Mouse (Mus musculus): ENCODE results near the gene Tmem178. TPM values are rescaled to one million over a fixed set of nuclear protein-coding genes. Genes with fewer than 3 reads are reported as not detected.

Tmem178 gene
- polyA plus RNA-seq, 1 experiment: 19.9 TPM

DNA sequence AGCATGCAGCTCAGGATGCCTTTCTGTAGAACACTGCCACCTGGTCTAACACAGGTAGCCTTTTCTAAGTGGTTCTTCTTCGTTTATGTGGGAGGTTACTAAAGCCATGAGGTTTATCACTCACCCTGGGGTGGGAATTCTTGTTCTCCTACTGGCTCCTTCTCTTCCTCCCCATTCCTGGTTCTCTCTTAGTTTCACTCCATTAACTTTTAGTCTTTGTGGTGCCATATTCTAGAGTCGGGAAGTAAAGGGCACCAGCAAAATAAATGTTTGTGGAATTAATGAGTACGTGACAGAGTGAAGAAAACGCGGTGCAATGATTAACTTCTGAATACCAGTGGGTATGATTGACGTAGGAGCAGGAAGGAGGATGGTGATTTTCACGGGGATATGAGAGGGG lies 28.5 kb downstream of the Tmem178 start:
- 32% methylated on average over 7 of the region's 7 CpGs for WGBS
- Histone ChIP-seq H3K4me3 (ENCODE audit: insufficient read depth, low read depth, low read length) (no peak overlapping the region), H3K4me1 (ENCODE audit: control insufficient read depth, insufficient read depth, low read length) (peaks cover 32% of the 10 kb centered on the region), H3K27ac (ENCODE audit: insufficient read depth, low read depth, low read length) (peak overlapping the region; percentile 89), H3K36me3 (ENCODE audit: control insufficient read depth, insufficient read depth, low read length) (no peaks in the 10 kb centered on the region), H3K27me3 (replicated peaks; ENCODE audit: control insufficient read depth, insufficient read depth, low read length) (no peaks in the 10 kb centered on the region)
- TF ChIP-seq CTCF (conservative IDR thresholded peaks at IDR 0.05; ENCODE audit: insufficient read depth, insufficient read length, low read depth, low read length) (no peak), POLR2A (IDR thresholded peaks at IDR 0.05; ENCODE audit: low read depth, low read length) (no peak)
- peak; percentile 66 for DNase-seq

DNA sequence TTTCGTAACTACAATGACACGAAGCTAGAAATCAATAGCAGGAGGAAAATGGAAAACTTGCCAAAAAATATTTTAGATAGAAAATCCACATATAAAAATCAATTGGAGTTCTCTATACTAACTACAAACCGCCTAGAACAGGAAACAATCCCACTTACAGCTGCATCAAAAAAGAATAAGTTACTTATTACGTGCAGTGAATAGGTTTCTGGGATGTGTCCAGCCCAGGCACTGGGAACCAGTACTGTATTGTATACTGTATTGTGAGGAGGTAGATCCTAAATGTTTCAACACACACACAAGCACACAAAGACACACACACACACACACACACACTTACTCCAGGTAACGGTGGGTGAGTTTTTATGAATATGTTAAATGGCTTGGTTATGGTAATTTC lies 32.8 kb downstream of the Tmem178 start:
- DNase-seq: peak; percentile 37
- peaks cover 12% of the 10 kb centered on the region; the same call in 1 of the 2 replicates for H3K4me1 ChIP-seq (ENCODE audit: control insufficient read depth, insufficient read depth, low read length)
- 57% methylated on average over 5 of the region's 5 CpGs for WGBS

DNA sequence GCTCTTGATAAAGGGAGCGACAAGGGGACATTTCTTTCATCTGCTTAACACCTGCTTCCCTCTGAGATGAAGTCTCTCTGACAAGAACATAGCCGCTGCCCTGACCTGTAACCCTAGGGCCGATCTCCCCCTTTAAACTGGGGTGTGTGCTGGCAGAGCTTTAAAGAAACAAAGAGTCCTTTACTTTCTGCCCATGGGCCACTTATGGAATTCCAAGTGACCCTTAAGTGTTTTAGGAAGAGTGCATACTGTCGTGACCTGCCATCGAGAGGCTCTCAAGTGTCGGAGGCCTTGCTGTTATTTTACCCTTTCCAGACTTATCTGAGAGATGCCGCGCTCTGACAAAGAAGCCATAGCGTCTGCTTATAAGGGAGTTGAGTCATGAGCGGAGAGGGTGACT lies 35.7 kb downstream of the Tmem178 start:
- no peaks in the 10 kb centered on the region for H3K27me3 ChIP-seq (replicated peaks; ENCODE audit: control insufficient read depth, insufficient read depth, low read length)
- H3K4me3 ChIP-seq (ENCODE audit: insufficient read depth, low read depth, low read length): no peak overlapping the region
- no peaks in the 10 kb centered on the region for H3K36me3 ChIP-seq (ENCODE audit: control insufficient read depth, insufficient read depth, low read length)
- DNase-seq: no peak
- 92% methylated on average over 10 of the region's 10 CpGs for WGBS
- no peak for TF ChIP-seq CTCF (conservative IDR thresholded peaks at IDR 0.05; ENCODE audit: insufficient read depth, insufficient read length, low read depth, low read length)
- TF ChIP-seq POLR2A (IDR thresholded peaks at IDR 0.05; ENCODE audit: low read depth, low read length): no peak
- peaks cover 3% of the 10 kb centered on the region; the same call in 1 of the 2 replicates for H3K4me1 ChIP-seq (ENCODE audit: control insufficient read depth, insufficient read depth, low read length)
- H3K27ac ChIP-seq (ENCODE audit: insufficient read depth, low read depth, low read length): no peak overlapping the region

More for the DNA sequence above, 32.8 kb downstream of the Tmem178 start:
- H3K27me3 ChIP-seq (replicated peaks; ENCODE audit: control insufficient read depth, insufficient read depth, low read length): no peaks in the 10 kb centered on the region
- no peaks in the 10 kb centered on the region for H3K36me3 ChIP-seq (ENCODE audit: control insufficient read depth, insufficient read depth, low read length)
- no peak for TF ChIP-seq POLR2A (IDR thresholded peaks at IDR 0.05; ENCODE audit: low read depth, low read length)
- TF ChIP-seq CTCF (conservative IDR thresholded peaks at IDR 0.05; ENCODE audit: insufficient read depth, insufficient read length, low read depth, low read length): no peak
- H3K4me3 ChIP-seq (ENCODE audit: insufficient read depth, low read depth, low read length): no peak overlapping the region
- H3K27ac ChIP-seq (ENCODE audit: insufficient read depth, low read depth, low read length): peak overlapping the region; percentile 92

DNA sequence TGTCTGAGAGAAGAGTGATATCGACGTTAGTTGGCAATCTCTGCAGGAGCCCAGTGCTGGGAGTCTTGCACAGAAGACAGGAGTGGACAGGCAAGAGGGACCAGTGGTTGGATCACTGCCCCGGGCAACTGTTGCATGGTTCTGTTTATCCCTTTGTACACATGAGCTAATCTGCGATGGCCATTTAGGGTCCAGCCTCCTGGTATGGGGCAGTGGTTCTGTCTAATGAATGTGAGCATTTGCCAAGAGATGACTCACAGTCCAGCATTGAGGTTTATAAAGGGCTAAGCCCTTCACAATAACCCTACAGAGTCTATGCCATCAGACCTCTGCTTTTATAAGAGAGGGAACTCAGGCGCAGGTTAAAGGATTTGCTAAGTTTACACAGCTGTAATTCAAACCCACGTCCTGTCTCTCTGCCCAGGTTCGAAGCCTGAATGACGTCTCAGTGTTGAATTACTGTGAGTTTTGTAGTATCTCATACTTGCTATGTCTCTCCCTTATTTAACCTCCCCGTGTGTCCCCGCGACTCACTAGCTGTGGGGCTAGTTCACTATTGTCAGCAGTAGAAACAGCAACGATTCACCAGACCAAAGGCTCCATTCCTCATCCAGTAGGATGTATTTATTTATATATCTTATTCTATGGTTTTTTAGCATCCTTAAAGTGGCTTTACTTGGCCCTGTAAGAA lies 37.4 kb downstream of the Tmem178 start:
- H3K4me1 ChIP-seq (ENCODE audit: control insufficient read depth, insufficient read depth, low read length): peaks cover under 1% of the 10 kb centered on the region; the same call in 1 of the 2 replicates
- DNase-seq: no peak
- H3K4me3 ChIP-seq (ENCODE audit: insufficient read depth, low read depth, low read length): no peak overlapping the region
- no peak overlapping the region for H3K27ac ChIP-seq (ENCODE audit: insufficient read depth, low read depth, low read length)
- whole genome bisulfite sequencing: 62% methylated on average over 12 of the region's 12 CpGs
- H3K27me3 ChIP-seq (replicated peaks; ENCODE audit: control insufficient read depth, insufficient read depth, low read length): no peaks in the 10 kb centered on the region
- no peaks in the 10 kb centered on the region for H3K36me3 ChIP-seq (ENCODE audit: control insufficient read depth, insufficient read depth, low read length)
- TF ChIP-seq POLR2A (IDR thresholded peaks at IDR 0.05; ENCODE audit: low read depth, low read length): no peak
- no peak for TF ChIP-seq CTCF (conservative IDR thresholded peaks at IDR 0.05; ENCODE audit: insufficient read depth, insufficient read length, low read depth, low read length)

DNA sequence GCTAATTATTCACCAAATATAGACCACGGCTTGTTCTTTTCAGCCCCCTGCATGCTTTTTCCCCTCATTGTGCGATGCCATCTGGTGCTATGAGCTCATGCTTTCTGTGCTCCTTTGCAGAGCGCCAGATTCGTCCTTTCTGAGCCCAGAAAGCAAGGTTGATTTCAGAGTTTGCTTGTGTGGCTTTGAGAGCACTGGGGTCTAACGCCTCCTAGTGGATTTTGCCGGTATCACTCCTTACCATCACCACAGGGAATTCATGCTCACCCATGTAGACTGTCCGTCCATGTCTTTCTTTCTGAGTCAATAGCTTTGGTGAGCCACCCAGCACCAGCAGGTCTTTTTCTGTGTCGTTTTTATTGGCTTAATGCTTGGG lies 38.0 kb downstream of the Tmem178 start:
- peak; percentile 81 for DNase-seq
- WGBS: 10% methylated on average over 8 of the region's 8 CpGs
- TF ChIP-seq CTCF (conservative IDR thresholded peaks at IDR 0.05; ENCODE audit: insufficient read depth, insufficient read length, low read depth, low read length) (peak; percentile 93), POLR2A (IDR thresholded peaks at IDR 0.05; ENCODE audit: low read depth, low read length) (no peak)
- no peak overlapping the region for H3K27ac ChIP-seq (ENCODE audit: insufficient read depth, low read depth, low read length)
- no peak overlapping the region for H3K4me3 ChIP-seq (ENCODE audit: insufficient read depth, low read depth, low read length)
- no peaks in the 10 kb centered on the region for H3K36me3 ChIP-seq (ENCODE audit: control insufficient read depth, insufficient read depth, low read length)
- H3K4me1 ChIP-seq (ENCODE audit: control insufficient read depth, insufficient read depth, low read length): no peaks in the 10 kb centered on the region; the same call in 1 of the 2 replicates
- H3K27me3 ChIP-seq (replicated peaks; ENCODE audit: control insufficient read depth, insufficient read depth, low read length): no peaks in the 10 kb centered on the region

DNA sequence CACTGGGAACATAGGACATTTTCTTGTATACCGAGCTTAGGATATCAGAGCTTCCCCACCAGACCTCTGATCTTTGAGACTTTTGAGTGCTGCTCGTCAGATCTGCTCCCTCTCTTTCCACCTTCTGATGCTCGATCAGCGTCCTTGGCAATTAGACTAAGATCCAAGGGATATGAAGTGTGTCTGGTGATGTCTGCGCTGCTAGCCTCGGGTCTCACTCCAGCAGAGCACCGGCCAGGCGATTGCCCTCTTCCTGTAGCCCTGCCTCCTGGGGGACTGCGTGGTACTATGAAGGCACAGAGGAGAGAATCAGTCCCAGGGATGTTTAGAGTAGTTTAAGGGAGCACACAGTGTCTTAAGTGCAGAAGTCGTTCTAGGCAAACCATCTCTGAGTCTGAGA lies 38.5 kb downstream of the Tmem178 start:
- H3K4me3 ChIP-seq (ENCODE audit: insufficient read depth, low read depth, low read length): no peak overlapping the region
- WGBS: 83% methylated on average over 10 of the region's 10 CpGs
- no peaks in the 10 kb centered on the region; the same call in 1 of the 2 replicates for H3K4me1 ChIP-seq (ENCODE audit: control insufficient read depth, insufficient read depth, low read length)
- TF ChIP-seq POLR2A (IDR thresholded peaks at IDR 0.05; ENCODE audit: low read depth, low read length) (no peak), CTCF (conservative IDR thresholded peaks at IDR 0.05; ENCODE audit: insufficient read depth, insufficient read length, low read depth, low read length) (no peak)
- H3K36me3 ChIP-seq (ENCODE audit: control insufficient read depth, insufficient read depth, low read length): no peaks in the 10 kb centered on the region
- no peak for DNase-seq
- no peaks in the 10 kb centered on the region for H3K27me3 ChIP-seq (replicated peaks; ENCODE audit: control insufficient read depth, insufficient read depth, low read length)
- no peak overlapping the region for H3K27ac ChIP-seq (ENCODE audit: insufficient read depth, low read depth, low read length)

DNA sequence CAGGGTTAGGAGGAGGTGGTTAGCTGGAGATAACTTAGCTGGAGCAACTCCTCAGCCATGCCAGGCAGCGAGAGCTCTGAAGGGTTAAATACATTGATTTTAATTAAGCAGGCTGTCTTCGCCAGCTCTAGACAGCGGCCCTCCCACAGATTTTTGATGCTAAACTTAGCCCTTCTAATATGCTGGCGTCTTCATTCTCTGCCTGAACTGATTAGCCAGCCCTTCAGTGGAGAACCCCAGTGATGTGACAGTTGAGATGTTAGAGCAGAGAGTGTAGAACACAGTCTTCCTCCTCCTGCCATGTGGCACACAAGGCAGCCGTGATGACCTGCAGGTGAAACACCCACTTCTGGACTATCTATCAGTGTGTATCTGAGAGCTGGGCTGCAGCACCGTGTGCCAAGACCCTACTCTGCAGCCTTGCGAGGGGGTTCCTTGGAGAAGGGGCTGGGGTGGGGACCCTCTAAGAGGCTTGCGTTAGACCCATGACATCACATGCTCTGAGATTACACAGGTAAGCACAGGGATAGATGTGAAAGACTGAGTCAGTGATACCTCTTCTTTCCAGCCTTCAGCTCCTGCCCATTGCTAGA lies 47.2 kb downstream of the Tmem178 start:
- H3K27ac ChIP-seq (ENCODE audit: insufficient read depth, low read depth, low read length): no peak overlapping the region
- 65% methylated on average over 8 of the region's 8 CpGs for WGBS
- H3K36me3 ChIP-seq (ENCODE audit: control insufficient read depth, insufficient read depth, low read length): no peaks in the 10 kb centered on the region
- no peaks in the 10 kb centered on the region for H3K4me1 ChIP-seq (ENCODE audit: control insufficient read depth, insufficient read depth, low read length)
- H3K4me3 ChIP-seq (ENCODE audit: insufficient read depth, low read depth, low read length): no peak overlapping the region
- no peaks in the 10 kb centered on the region for H3K27me3 ChIP-seq (replicated peaks; ENCODE audit: control insufficient read depth, insufficient read depth, low read length)
- TF ChIP-seq CTCF (conservative IDR thresholded peaks at IDR 0.05; ENCODE audit: insufficient read depth, insufficient read length, low read depth, low read length): no peak
- no peak for DNase-seq

All from kidney, adult 2 months (tissue).